Mouse (Mus musculus): ENCODE measurements around the gene Ptprz1.

Gene Ptprz1

DNA sequence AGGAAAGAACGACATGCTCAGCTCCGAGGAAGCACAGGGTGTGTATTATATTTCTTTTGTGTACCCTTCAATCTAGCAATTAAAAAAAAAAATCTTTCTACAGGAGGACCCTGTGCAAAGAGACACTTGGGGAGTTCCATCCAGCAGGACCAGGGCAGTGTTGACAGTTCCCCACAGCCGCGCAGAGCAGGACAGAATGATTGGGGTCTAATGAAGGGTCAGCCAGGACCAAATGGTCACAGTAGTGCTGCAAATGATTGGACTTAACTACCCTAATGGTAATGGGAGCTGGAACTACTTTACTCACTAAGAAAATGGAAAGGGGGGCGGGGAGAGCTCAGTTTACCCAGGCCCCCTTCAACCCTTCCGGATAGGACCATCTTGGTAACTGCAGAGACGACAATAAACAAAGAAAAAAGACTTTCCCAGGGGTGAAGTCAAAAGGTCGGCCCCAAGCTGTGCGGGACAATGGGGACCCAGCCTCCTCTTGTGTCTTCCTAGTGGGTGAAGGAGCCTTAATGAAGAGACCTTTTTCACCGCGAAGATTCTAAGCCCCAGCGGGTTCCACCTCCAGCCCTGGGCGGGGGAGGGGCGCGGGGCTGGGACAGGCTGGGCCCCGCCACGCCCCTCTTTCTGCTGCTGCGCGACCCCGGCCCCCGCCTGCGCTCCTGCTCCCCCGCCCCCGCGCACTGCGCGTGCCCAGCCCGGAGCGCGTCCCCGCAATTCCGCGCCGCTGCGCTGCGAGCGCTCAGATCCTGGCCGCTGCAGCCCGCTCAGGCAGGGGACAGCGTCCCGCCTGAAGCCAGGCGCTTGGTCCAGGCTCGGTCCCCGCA is at the start of gene Ptprz1:
Gene Ptprz1, plus strand, starts transcription at position 722 of the 833 bp plus-strand sequence.
- peak; percentile 57 to 81 for DNase-seq (ENCODE audit: low spot score in 2 of 2)

DNA sequence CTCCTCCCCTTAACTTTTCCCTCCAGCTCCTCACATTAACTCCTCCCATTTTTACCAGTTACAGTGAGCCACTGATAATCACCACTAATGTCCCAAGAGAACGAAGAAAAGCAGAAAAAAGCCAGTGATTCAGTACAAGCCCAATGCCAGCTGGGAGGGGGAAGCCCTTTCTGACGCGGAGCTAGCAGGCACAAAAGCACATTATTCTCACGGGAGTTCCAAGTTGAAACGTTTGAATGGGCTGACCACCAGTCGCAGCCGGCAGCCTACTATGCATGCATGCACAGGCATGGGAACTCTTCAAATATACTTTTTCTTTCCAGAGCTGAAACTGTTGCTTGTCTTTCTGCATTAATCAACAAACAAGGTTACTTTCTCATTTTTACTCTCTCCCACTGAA is 41.7 kb upstream of the Ptprz1 start:
- peak; percentile 50 to 66 for DNase-seq (ENCODE audit: low spot score in 2 of 2)

DNA sequence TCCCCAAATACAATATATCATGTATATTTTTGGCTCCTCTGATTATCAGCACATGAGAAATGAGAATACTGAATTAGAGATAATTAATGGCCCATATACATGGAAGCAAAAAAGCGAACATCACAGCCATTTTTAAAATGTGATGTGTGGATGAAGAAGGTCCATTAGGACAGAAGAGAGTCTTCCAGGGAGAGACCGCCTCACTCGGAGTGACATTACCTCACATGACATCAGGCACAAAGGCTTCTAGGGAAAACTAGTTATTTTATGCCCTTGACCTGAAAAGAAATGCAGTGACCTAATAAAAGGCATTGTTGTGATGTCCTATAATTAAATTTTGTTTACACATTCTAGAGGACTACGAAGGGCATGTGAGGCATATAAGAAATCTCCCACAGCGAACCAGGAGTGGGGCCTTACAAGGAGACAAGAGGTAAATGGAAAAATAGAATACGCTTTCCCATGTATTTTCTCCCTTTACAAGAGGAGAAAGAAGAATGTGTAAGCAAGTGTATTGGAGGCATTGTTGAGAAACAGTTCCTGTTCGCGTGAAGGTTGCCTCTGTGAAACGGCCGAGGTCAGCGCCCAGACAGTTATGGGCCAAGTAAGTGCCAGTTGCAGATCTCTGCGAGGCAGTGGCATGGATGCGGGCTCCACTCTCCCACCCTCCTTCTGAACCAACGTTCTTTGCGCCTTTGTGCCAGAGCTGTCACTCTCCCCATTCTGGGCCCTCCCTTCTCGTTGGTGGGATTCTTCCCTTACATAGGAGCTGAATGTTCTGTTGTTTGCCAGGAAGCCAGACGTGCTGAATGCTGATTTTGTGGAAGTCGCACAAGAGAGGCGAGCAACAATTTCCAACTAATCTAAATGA is 41.0 kb upstream of the Ptprz1 start:
- DNase-seq (ENCODE audit: low spot score in 2 of 2): peak; percentile 55 to 59

DNA sequence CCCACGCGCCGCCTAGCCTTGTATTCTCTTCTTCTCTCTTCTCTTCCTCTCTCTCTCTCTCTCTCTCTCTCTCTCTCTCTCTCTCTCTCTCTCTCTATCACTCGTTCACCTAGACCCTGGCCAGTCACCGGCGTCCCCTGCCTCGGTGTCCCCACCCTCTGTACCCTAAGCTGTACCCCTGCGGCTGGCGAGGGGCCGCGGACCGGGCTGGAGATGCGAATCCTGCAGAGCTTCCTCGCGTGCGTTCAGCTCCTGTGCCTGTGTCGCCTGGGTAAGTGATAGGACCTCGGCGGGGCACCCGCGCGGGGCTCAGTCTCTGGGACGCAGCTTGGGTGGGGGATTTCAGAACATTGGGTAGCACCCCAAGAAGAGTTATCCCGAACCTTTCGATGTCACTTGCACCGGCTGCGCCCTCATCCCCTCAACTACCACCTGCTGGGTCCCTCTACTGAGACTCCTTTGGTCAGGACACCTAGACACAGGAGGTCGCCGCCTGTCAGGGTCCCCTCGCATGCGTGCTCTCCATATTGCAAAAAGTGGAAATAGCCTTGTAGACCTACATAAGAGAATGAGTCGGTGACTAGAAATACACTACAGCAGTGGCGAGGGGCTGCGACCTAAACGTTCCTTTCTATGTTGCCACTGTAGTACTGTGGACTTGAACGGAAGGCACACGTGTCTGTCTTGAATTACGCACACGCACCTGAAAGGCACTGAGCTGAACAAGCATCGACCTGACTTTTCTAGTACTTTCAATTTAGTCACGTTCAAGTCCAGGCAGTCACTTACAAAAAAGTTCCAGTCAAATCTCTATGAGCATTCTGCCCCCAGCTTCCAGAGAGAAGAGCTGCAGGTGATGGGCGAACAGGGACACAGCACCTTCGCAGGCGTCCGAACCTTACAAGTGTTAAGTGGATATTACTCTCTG is 576 bp downstream of the Ptprz1 start:
- peak in 1 of 2 experiments; percentile 43 for DNase-seq (ENCODE audit: low spot score in 2 of 2)

DNA sequence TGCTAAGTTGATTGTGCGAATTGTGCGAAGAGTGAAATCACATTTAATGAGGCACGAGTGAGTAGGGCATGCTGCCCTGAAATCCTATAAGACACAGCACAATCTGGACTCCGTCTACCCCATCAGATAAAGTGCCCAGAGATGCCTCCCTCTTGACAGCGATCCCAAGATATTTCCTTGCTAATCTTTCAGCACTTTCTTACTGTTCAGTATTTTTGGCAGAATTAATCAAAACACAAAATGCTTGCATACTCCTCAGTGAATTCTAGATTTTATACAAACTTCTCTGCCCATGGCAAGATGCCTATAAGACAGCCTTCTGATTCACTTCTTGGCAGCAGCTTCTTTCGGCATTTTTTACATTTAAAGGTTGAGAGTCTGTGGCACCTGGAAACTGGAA is 12.7 kb downstream of the Ptprz1 start:
- DNase-seq (ENCODE audit: low spot score in 2 of 2): no peak

DNA sequence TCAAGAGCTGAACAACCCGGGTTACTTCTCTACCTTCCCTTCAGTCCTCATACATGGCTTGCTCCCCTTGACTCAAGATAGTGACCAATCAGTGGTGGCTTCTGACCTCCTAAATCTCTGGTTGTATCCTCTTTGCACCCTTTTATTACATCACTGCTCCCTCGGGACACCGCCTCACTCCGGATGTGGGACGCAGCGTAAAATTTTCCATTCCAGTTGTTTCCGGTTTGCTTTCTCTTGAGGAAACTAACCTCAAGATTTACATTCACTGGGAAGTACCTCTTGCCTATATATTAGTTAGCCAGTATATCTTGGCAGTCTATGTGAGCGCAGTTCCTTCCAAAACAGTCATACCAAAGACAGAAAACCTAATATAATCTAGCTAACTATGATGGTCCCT is 14.0 kb downstream of the Ptprz1 start:
- no peak for DNase-seq (ENCODE audit: low spot score in 2 of 2)

DNA sequence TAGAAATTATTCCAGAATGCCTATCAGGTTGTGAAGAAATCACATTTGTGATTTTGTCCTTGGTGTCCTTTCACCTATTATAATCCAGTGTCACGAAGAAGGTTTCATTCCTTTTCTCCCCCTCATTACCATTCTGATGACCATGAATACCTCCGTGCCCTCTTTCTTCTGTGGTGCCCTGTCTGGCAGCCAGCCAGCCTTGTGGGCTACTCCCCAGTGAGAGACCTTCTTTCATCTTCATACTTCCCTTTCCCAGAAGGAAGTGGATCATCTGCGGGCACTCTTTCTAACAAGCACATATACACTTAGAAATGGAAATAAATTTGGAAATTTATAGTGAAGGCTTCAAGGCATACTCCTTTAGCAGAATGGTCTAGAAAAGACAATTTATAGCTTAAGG is 26.7 kb downstream of the Ptprz1 start:
- no peak for DNase-seq (ENCODE audit: low spot score in 2 of 2)

DNA sequence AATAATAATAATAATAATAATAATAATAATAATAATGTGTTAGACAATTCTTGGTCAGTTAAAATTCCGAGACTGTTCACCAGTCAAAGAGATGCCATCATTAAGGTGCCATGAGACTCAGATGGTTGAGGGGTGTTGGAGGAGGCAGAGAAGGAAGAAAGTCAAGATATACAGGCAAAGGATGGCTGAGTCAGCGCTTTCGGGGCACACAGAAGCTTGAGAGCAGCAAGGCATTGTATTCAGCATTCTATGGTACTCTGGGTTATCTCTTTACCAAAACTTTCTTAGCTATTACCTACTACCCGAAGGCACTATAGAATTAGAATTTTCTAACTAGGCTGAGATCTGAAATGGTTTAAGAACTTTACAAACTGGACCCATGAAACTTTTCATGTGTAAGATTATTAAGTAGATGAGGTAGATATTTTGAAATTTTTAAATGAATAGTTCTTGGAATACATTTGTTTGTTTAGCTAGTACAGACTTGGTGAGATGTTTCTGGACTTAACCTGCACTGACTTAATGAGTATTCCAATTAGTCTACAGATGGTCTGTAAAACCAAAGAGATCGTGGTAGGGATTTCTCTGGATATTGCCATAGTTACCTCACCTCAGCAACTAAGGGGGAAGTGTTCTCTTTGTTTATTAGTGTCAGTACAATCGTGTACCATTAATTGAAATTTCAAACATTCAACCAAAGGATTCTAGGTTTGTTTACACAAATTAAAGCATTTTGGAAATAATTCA is 33.4 kb downstream of the Ptprz1 start:
- no peak for DNase-seq (ENCODE audit: low spot score in 2 of 2)

DNA sequence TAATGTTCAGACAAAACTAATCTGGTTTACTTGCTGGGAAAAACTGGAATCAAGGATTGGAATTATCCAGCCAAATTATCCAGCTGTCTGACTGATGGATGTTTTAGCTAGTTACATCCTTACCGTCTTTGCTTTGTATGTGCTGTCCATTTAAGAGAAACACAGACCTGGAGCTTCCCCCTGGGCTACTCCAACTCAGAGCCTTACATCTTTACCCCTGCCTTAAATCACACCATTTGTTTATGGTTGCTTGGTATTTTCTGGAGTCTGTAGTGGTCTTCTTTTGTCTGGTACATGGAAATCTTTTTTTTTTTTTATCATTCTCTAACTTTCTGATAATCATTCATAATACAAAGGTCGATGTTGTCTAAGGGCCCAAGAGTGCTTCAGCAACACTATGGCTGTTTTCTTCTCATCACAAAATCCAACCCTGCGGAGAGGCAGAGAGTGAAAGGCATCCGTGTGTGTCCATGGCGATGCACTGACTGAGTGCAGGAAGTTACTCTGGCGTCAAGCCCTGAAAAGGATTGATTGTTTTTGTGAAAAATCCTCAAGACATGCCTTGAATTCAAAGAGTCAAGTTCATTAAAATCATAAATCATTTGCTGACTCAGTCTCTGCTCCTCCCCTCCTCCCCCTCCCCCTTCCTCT is 34.1 kb downstream of the Ptprz1 start:
- DNase-seq (ENCODE audit: low spot score in 2 of 2): no peak

DNA sequence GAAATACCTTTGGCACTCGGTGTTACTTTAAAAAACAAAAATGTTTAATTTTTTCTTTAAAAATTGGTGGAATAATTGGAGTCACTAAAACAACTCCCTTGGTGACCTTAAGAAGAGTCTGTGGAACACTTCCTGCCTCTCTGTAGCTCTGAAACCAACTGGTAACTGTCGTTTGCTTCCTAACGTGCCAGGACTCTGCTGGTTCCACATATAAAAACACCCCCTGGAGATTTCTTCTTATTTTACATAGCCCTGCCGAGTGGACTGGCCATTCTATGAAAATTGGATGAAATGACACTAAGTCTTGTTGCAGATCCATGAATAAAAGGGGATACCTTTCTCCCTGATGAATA is 34.6 kb downstream of the Ptprz1 start:
- no peak for DNase-seq (ENCODE audit: low spot score in 2 of 2)

DNA sequence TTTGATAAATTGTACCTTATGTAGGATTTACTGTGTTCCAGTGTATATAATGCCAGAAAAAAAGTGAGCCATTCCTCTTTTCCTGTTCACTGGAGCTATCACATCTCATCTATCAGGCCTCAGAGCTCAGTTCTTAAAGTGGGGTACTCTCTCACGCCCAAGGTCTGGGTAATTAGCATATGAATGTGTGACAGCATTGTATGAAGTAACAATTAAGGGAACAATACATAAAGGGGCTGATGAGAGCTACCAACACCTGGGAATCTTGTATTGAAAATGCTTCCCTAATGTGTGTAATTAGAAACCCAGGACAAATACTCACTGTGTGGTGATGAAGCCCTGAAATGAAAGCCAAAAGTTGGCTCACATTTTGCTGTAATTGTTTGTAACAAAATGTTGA is 47.6 kb downstream of the Ptprz1 start:
- DNase-seq (ENCODE audit: low spot score in 2 of 2): no peak

DNA sequence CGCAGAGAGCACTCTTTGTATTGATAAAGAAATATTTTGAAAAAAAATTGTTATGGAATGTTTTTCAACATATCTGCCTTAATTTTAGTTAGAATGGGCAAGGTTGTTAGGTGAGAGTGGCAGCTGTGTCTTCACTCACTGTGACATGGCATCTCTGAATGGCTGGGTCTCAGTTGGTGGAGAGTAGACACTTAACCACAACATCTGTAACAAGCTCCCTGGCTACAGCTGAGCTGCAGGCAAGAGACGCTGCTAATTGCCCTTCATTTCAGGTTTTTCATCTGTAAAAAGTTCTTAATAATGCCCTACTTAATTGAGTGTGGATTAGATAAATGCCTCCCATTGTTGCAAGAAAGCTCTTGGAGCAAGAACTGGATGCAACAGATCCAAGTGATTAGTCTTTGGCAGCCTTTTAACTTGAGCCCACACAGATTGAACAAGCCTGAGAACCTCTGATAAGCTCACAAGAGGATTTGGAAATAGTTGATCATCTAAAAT is 57.5 kb downstream of the Ptprz1 start:
- no peak for DNase-seq (ENCODE audit: low spot score in 2 of 2)

DNA sequence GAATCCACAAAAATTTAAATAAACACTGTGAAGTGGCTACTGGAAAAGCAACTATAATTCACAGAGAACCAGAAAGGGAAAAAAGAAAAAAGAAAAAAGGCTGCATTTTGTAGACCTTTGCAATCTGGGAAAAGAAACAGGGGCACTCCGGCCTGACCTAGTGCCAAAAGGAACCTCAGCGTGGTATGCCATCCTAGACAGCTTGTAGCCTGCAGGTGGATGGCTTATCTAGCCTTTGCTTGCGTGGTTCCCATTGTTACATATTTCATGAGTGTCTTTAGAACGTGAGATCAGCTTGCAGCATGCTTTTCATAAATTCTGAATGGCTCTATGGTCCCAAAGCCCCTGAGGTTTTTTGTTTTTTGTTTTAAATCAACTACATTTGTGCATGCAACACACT is 61.8 kb downstream of the Ptprz1 start:
- DNase-seq (ENCODE audit: low spot score in 2 of 2): no peak

DNA sequence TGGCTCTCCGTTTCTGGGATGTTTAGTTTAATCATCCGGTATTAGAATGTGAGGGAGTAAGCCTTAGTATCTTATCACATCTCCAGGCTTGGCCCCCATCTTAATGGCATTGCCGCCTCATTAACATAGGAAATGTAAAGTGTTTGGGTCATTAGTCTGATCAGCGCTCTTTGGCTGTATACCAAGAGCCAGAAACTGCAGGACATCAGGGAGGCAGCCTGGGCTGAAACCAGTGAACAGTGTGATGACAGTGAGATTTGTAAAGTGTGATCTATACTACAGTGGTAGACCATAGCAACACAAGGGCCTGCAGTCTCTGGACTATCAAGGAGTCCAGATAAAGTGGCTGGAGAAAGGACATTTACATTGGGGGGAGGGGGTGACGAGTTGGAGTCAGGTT is 62.2 kb downstream of the Ptprz1 start:
- DNase-seq (ENCODE audit: low spot score in 2 of 2): no peak

DNA sequence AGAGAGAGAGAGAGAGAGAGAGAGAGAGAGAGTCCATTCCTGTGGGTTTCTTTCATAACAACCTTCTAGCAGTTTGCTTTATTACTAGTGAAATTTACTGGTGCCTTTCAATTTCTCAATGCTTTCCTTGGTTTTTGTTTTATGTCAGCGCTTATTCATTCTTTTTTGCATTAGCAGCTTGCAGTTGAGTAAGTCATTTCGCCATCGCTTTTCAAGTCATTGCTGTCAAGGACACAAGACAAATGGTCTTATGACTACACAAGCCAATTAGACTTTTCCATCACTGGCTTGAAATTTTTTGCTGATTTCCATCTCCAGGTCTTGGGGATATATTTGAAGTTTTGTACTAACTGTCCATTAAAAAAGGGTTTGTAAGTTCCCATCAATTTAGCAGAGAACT is 68.9 kb downstream of the Ptprz1 start:
- no peak for DNase-seq (ENCODE audit: low spot score in 2 of 2)

DNA sequence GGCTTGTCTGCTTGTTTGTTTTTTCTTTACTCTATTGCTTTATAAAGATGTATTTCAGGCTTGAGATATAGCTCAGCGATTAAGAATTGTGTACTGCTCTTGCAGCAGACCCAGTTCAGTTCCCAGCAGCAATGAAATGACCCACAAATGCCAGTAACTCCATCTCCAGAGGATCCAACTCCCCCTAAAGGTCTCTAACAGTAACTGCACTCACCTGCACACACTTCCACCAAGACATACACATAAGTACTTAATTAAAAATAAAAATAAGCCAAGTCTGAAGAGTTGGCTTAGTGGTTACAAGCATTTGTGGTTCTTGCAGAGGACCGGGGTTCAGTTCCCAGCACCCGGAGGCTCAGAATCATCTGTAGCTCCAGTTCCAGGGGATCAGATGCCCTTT is 88.1 kb downstream of the Ptprz1 start:
- DNase-seq (ENCODE audit: low spot score in 2 of 2): no peak

DNA sequence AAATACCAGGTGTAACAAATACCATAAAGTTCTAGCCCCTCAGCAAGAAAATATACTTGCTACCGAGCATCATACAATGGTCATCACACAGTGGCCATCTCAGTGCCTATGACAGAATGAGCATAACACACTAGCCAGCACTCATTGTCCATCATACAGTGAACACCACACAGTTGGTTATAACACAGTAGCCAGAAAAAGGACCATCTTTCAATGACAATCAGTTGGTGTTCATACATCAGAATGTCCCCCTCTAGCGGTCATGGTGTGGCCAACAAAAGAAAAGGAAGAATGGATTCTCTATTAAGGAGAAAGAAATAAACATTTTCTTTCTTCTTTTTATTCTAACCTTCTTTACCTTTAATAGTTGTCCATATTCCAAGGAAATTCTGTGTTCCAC is 92.8 kb downstream of the Ptprz1 start:
- DNase-seq (ENCODE audit: low spot score in 2 of 2): no peak

DNA sequence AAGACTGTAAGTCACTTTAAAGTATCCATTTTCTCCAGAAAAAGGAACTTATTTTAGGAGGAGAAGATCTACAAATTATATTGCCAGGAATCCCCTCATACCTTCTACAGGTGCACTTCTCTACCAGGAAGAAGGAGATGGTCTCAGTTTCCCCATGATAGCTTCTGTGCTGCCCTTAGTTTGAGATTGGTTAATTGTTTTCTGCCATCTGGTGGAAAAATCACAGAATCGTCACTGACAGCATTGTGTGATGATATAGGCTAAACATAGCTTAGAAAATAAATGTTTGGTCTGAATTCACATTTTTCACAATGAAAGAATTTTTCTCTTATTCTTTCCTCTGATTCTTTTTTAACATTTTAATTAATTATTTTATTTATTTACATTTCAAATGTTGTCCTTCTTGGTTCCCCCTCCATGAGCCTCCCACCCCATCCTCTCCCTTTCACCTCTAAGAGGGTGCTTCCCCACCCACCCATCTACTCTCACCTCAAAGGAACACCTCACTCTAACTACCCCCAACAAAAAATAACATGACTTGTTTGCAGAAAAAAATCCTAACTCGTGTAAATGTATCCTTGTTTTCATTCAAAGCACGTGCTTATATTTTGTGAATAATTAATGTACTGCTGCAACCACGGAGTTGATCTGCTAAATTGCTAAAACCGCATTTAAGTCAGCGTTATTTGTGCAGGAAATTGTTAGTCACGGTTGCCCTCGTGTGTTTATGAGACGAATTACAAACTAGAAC is 108.6 kb downstream of the Ptprz1 start:
- DNase-seq (ENCODE audit: low spot score in 2 of 2): no peak

DNA sequence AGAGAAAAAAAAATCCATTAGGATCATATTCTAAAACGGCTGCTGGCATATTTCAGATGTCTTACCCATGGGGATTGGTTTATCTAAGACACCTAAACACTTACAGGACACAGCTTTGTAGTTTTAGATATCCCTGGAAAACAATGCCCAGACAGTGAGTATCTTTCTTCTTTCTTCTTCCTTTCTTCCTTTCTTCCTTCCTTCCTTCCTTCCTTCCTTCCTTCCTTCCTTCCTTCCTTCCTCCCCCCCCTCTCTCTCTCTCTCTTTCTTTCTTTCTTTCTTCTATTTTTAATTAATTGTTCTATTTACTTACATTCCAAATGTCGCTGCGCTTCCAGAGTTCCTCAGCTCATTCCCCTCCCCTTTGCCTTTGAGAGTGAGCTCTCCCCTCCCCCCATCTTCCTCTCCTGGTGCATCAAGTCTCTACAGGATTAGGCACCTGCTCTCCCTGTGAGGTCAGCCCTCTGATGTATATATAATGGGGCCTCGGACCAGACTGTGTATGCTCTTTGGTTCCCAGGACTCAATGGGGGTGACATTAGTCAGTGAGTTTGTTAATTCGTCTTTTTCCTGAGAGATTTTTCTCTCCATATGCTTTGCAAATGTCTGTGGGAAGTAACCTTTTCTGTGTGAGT is 109.3 kb downstream of the Ptprz1 start:
- no peak for DNase-seq (ENCODE audit: low spot score in 2 of 2)
